Mouse (Mus musculus): Measurements from ENCODE around the gene Nprl3.

GRCm38 (mm10) chr11:32224468-32225139 lies 42.9 kb downstream of the Nprl3 start:
- TF ChIP-seq TAL1 (IDR thresholded peaks at IDR 0.05; ENCODE audit: low read length) (no peak), GATA1 (IDR thresholded peaks at IDR 0.05; ENCODE audit: low read length) (no peak)

All from erythroblast, embryonic 14.5 days (primary cell).